Mouse (Mus musculus) embryonic facial prominence, embryonic 10.5 days (tissue): ENCODE data around the gene Gm5108. TPM values are rescaled to one million over a fixed set of nuclear protein-coding genes. Genes with fewer than 3 reads are reported as not detected.

Source experiments
- polyA plus RNA-seq: library from polyadenylated mRNA; unstranded; fragments of >200 nt; fragmentation: Nextera tagmentation; extraction: Ambion mirVana; gene quantifications from 2 replicates; pipeline ENCODE4 v1.2.1, GENCODE M21; 2016

Gene Gm5108
- polyA plus RNA-seq, 1 experiment from 2014 or later = not detected

Other genes starting within 250 kb of the Gm5108 start
- 9.2 and 9.7 TPM in 2 replicates for gene Atp8a1, start 94.2 kb upstream of the Gm5108 start, polyA plus RNA-seq
- gene Gm21905, start 4.8 kb downstream of the Gm5108 start, polyA plus RNA-seq = not detected in 2 replicates
- 0.19 TPM in 2 replicates for gene Grxcr1, start 90.2 kb downstream of the Gm5108 start, polyA plus RNA-seq